Mouse (Mus musculus) ES-Bruce4 (cell line): ENCODE measurements around the gene Ttc7b.

Experiments
- CTCF ChIP-seq: IDR thresholded peaks from one replicate; pipeline ENCODE4 v1.8.1; 2011; ENCODE audit warnings: low read depth, low read length
- EP300 ChIP-seq: IDR thresholded peaks from 2 replicates; pipeline ENCODE4 v1.6.1; 2011; ENCODE audit warnings: low read depth, low read length; ENCODE audit not compliant: insufficient read depth

GRCm38 (mm10) chr12:100304280-100304679 is 216.3 kb downstream of the Ttc7b start:
- TF ChIP-seq CTCF (no peak), EP300 (0 out of 2 replicates have a peak, but pooled peaks have one; percentile 19)
